Mouse (Mus musculus) myocyte (in vitro differentiated cells): ENCODE results near the gene Med13l.

Source experiments
- E2F4 ChIP-seq: IDR thresholded peaks from one replicate; pipeline ENCODE4 v1.6.1; 2011; ENCODE audit warnings: mild to moderate bottlenecking, control low read depth, moderate library complexity; ENCODE audit not compliant: insufficient read depth
- POLR2A ChIP-seq: IDR thresholded peaks from one replicate; pipeline ENCODE4 v1.6.1; 2011; ENCODE audit warnings: low read depth, mild to moderate bottlenecking, control low read depth, moderate library complexity; ENCODE audit not compliant: insufficient read length

DNA sequence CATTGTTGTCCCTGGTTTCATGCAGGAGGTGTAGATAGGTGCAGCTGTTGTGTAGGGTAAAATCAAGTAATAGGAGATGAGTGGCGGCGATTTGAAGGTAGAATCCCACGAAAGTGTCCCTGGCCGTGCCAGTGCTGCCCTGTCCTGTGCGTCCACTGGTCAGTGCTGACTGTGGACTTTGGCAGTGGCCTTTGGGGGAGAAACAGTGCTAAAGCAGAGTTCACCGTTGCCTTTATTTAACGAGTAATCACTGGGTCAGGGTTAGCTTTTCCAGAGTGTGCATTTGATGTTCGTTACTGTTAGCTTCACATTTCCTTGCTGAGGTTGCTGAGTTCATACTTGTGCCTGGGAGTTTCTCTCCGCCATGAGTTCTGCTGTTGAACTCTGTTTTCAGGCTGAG is 133.5 kb downstream of the Med13l start:
- TF ChIP-seq POLR2A (no peak), E2F4 (no peak)
